Mouse (Mus musculus): Measurements from ENCODE around the gene Tbx3.

DNA sequence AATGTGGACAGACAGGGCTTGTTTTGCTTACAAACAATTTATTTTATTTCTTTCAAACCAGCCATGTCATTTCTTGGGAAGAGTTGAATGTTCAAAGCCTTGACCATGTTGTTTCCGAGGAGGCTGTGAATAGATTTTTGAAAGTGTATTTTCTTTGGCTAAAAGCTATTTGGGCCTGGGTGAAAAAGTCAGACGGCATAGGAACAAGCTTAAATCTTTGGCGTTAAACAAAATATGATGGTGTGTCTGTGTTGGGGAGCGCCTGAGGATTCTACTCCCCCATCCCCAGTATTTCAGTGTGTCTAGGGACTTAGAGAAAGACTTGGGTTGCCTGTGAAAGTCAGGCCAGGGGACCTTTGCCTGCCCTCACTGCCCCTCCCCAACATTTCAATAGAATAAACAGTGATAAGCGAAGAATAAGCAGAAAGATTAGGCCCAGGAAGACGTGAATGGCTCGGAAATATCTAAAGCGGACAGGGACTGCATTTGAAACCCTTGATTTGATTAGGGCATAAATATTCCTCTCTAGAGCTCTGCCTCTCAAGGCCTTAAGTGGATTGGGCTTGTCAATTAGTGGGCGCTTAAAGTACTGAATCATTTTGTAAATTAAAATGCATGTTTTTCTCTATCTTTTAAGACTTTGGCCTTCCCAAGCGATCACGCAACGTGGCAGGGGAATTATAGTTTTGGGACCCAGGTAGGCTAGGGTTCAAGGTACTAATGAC, 4.3 kb downstream of the Tbx3 start:
- TF ChIP-seq CEBPB (IDR thresholded peaks at IDR 0.05; ENCODE audit: insufficient read depth, poor library complexity, severe bottlenecking) (no peak), POLR2A (IDR thresholded peaks at IDR 0.05; ENCODE audit: insufficient read length, low read depth) (no peak), USF1 (IDR thresholded peaks at IDR 0.05; ENCODE audit: low read depth) (no peak), MAX (IDR thresholded peaks at IDR 0.05; ENCODE audit: low read depth) (no peak), MYOG (IDR thresholded peaks at IDR 0.05; ENCODE audit: control insufficient read depth in 1 of 3, insufficient read depth in 1 of 3, insufficient read length in 2 of 3, low read depth in 2 of 3) (no peak), TCF12 (IDR thresholded peaks at IDR 0.05; ENCODE audit: insufficient read depth, poor library complexity, severe bottlenecking) (no peak), E2F4 (IDR thresholded peaks at IDR 0.05; ENCODE audit: insufficient read depth) (no peak), MYOD1 (IDR thresholded peaks at IDR 0.05; ENCODE audit: control insufficient read depth in 1 of 3, insufficient read length in 2 of 3, low read depth in 2 of 3) (no peak)

Data from myocyte (in vitro differentiated cells).